Mouse (Mus musculus): ENCODE results near the gene Slc9a8. TPM values are rescaled to one million over a fixed set of nuclear protein-coding genes. Genes with fewer than 3 reads are reported as not detected.

Slc9a8 gene
- total RNA-seq, 2 experiments from 2014 or later = 24.7 to 27.9 TPM

DNA sequence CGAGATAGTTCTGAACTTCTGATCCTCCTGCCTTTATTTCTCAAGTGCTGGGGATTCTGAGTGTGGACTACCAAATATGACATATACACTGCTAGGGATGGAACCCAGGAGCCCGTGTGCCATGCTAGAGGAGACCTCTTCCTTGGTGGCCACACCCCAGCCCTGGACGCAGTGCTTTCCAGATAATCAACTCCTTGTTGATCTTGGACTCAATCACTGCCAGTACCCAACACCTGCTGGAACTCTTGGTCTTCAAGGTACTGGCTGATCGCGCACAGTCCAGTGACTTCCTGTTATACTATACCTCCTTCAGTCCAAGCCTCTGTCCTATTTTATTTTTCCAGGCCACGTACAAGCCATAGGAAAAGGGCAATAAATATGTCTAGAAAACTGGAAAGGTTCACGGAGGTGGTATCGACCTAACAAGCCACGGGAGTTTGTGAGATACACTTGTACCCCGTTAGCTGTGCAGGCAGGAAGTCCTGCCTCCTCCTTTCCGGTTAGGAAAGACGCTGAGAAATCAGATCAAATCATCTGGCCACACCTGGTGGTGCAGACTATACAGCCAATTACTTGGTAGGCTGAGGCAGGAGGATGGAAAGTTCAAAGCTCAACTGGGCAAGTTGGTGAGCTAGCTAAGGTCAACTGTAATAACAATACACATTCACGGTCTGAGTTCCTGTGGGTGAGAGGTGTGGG is 81.2 kb downstream of the Slc9a8 start:
- no peak for DNase-seq

GRCm38 (mm10) chr2:167503253-167503895 is 81.9 kb downstream of the Slc9a8 start:
- intact Hi-C loops (cut with DNase I) = no loop called here
- peak; percentile 88 for DNase-seq

More for the DNA sequence above, 81.2 kb downstream of the Slc9a8 start:
- intact Hi-C loops (cut with DNase I) = no loop called here

DNA sequence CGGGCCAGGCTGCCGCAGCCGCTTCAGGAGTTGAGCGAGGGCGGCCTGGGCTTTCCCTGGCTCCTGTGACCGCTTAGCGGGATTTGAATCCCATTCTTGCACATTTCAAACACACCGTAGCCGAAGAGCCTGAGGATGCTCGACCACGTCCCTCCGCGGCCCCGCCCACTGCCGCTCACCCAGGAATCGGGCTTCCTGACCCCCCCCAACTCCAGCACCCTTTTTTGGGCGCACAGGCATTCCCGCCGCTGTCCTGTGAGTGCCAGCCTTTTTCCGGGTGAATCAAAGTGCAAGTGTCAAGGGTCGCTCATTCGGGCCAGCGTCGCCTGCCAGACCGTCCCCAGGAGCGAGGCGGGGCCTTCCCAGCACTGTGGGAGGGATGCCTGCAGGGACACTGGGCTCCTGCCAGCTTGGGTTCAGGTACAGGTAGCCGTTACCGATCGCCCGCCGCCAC is 82.4 kb downstream of the Slc9a8 start:
- DNase-seq = peak; percentile 59 to 66
- intact Hi-C loops (cut with DNase I) = no loop called here

DNA sequence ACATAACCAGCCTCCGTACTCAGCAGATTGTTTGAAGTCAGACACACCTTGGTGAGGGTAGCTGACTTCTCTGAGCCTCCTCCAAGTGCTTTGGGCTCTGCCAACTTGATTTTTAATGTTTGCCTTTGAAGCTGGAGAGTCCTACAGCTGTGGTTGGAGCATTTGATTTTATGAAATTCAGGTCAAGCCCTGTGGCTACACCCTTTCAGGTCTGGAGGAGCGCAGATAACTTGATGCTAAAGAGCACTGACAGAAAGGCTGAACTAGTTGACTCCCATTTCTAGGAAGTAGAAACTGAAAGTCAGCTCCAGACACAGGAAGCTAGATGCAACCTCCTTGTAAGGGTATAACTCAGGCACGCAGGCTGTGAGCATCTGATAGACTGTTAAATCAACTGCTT is 83.6 kb downstream of the Slc9a8 start:
- intact Hi-C loops (cut with DNase I) = no loop called here
- no peak for DNase-seq

GRCm38 (mm10) chr2:167506546-167507260 is 85.2 kb downstream of the Slc9a8 start:
- intact Hi-C loops (cut with DNase I) = no loop called here
- DNase-seq = no peak

GRCm38 (mm10) chr2:167507719-167508385 is 86.3 kb downstream of the Slc9a8 start:
- no peak for DNase-seq
- intact Hi-C loops (cut with DNase I) = no loop called here

DNA sequence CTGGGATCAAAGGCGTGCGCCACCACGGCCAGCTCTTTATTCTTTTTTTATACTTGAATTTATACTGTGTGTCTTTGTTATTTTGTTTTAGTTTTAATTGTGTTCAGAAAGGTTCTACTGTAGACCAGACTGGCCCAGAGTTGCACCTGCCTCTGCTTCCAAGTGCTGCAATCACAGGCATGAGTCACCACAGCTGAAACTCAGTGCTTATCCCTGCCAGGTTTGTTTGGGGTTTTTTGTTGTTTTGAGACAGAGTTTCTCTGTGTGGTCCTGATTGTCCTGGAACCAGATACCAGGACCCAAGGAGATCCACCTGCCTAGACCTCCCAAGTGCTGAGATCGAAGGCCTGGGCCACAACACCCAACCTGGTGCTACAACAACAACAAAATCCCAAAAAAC is 87.1 kb downstream of the Slc9a8 start:
- no peak for DNase-seq
- intact Hi-C loops (cut with DNase I) = no loop called here

DNA sequence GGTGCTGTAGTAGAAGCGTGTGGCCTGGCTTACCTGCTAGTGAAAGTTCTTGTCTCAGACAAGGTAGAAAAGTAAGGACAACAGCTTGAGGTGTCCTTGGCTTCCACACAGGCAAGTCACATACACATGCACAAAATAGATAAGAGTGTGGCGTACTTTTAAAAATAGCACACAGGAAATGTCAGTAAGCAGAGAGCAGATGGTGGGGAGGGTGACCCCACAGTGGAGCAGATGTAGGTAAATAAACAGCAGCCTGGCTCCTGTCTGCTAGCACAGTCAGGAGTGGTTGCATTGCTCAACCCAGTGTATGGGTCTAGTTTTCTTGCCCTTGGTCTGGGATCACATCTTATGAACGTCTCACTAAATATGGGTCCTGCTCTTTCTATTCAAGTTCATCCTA is 89.0 kb downstream of the Slc9a8 start:
- peak in 1 of 2 experiments; percentile 36 for DNase-seq
- intact Hi-C loops (cut with DNase I) = no loop called here

DNA sequence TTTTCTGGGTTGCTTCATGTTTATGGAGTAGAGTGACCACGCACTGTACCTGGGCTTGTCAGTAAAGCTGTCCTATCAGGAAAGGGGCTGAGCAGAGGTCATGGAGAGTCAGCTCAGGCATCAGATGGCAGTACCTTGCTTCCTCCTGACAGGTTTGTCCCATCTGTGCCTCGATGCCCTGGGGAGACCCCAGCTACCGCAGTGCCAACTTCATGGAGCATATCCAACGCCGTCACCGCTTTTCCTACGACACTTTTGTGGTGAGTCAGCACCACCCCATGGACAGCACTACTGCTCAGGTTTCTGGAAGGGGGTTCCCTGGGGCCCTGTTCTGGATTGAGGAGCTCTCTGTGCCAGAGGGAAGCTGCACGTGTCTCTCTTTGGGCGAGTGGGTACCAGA is 90.9 kb downstream of the Slc9a8 start:
- intact Hi-C loops (cut with DNase I) = no loop called here
- DNase-seq = no peak

DNA sequence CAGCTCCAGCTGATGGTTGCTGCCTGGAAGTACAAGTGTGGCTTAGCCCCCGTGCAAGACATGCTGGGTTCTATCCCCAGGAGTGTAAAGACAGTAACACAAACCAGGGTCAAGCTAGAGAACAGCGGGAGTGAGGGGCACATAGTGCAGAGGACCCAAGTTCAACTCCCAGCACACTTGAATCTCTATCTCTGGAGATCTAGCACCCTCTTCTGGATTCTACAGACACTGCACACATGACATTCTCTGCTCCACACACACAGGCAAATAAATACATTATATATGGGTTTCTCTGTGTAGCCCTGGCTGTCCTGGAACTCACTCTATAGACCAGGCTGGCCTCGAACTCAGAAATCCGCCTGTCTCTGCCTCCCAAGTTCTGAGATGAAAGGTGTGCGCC is 91.5 kb downstream of the Slc9a8 start:
- DNase-seq = no peak
- intact Hi-C loops (cut with DNase I) = no loop called here

GRCm38 (mm10) chr2:167514641-167515040 is 93.1 kb downstream of the Slc9a8 start:
- intact Hi-C loops (cut with DNase I) = no loop called here
- no peak for DNase-seq

- intact Hi-C loops (cut with DNase I) = no loop called here
- DNase-seq = no peak
These were observed 94.2 kb downstream of the Slc9a8 start for GRCm38 (mm10) chr2:167515688-167516087.

GRCm38 (mm10) chr2:167519606-167520252 is 98.2 kb downstream of the Slc9a8 start:
- DNase-seq = no peak
- intact Hi-C loops (cut with DNase I) = no loop called here

Other genes with a start within 250 kb of the Slc9a8 start
- gene Kcnb1, start 231.6 kb upstream of the Slc9a8 start, total RNA-seq (2021) = 10 to 100 TPM; 39.2 to 51.7 TPM
- gene Ptgis, start 181.1 kb upstream of the Slc9a8 start, total RNA-seq (2021) = 10 to 100 TPM; 19.5 to 22.2 TPM
- 10 to 100 TPM in 1 of 2 experiments, 1 to 10 TPM in 1; 10.0 to 13.5 TPM for gene B4galt5, start 72.5 kb upstream of the Slc9a8 start, total RNA-seq (2021)
- 10 to 100 TPM; 68.2 to 70.1 TPM for gene Rnf114, start 70.9 kb downstream of the Slc9a8 start, total RNA-seq (2021)
- 10 to 100 TPM; 13.6 to 14.6 TPM for gene Spata2, start 71.2 kb downstream of the Slc9a8 start, total RNA-seq (2021)
- gene Snai1, start 116.5 kb downstream of the Slc9a8 start, total RNA-seq (2021) = 1 to 10 TPM; 1.5 to 2.0 TPM
- 100 to 1,000 TPM; 111 to 114 TPM for gene Ube2v1, start 210.4 kb downstream of the Slc9a8 start, total RNA-seq (2021)
- 10 to 100 TPM; 14.0 to 20.7 TPM for gene Gm20431, start 239.8 kb downstream of the Slc9a8 start, total RNA-seq (2021)

Measured in heart, postnatal 36 days (tissue).